Mouse (Mus musculus) induced T-regulatory cell, adult 2 months (primary cell): Measurements from ENCODE around the gene Gm12166.
A peak's percentile ranks its signal among the peaks of the same experiment; 100 is the strongest.

Source experiments
- DNase-seq: peaks from one replicate; pipeline ENCODE4 v3.0.0-alpha.2; 2012; ENCODE audit warnings: low read depth

The Gm12166 gene

GRCm38 (mm10) chr11:46052105-46052659 lies at the start of gene Gm12166:
Gene Gm12166, minus strand, starts transcription at chr11:46052321.
- peak; percentile 81 for DNase-seq

DNA sequence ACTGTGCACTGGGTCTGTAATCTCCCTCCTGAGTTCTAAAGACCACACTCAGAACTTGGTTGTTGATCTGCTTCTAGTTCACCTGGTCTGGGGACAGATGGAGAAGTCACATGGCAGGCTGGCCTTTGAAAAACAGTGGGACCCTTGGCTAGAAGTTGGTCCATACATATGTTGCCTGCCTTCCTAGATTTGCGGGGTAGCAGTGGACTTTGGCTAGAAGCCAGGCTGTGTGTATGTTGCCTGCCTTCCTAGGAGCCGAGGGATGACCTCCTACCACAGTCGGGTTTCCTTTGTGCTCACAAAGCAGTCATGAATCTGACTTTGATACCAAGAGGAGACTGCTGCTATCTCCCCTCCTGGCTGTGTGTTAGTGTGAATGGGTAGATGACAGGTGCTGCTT lies 44.9 kb upstream of the Gm12166 start:
- DNase-seq: no peak

GRCm38 (mm10) chr11:46096265-46096649 lies 44.1 kb upstream of the Gm12166 start:
- no peak for DNase-seq

DNA sequence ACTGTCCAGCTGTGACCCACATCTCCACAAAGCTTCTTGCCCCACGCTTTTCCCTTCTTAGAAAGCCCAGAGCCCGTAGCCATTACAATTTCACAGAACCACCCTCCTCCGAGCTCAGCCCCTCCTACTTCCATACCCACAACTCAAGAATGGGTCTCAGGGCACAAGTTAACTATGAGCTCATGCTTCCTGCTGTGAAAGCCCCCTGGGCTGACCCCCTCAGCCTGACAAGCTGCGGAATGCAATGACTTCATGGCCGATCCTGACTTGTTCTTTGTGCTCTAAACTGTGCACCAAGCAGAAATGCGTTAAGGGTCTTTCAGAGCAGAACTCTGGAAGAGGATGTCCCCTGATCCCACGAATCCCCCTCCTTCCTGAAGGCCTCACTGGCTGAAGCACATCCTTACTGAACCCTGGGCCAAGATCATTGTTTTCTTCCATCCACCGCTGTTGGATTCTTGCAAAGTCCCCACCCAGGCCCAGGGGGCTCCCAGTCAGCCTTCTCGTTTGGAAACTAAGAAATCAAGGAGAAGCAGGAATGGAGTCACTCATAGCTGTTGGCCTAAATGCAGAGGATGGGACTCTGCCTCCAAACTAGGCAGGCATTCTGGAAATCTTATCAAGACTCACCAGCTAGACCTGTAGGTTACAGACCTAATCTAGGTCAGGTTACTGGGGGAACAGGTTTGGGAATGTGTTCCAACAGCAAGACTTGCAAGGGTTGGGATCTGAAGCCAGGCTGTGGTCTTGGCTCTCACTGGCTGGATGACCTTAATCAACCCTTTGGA lies 43.5 kb upstream of the Gm12166 start:
- DNase-seq: no peak

DNA sequence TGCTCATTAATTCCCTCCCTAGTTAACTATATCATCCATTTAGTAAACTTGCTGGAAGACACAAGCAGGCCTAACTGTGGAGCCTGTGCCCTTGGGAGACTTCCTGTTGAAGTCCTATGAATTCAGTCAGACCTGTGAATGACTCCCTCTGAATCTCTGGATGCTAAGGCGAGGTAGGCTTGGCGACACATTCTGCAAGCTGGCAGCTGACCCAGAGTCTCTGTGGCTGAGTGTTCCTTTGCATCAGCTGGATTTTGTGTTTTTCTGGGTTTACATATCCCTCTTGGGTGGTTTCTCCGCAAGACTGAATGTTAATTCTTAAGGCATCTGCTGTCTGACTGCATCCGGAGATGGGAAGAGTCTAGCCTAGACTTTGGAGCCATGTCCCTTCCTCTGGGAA lies 40.0 kb upstream of the Gm12166 start:
- peak; percentile 29 for DNase-seq

GRCm38 (mm10) chr11:46090951-46091667 lies 39.0 kb upstream of the Gm12166 start:
- DNase-seq: peak; percentile 77

DNA sequence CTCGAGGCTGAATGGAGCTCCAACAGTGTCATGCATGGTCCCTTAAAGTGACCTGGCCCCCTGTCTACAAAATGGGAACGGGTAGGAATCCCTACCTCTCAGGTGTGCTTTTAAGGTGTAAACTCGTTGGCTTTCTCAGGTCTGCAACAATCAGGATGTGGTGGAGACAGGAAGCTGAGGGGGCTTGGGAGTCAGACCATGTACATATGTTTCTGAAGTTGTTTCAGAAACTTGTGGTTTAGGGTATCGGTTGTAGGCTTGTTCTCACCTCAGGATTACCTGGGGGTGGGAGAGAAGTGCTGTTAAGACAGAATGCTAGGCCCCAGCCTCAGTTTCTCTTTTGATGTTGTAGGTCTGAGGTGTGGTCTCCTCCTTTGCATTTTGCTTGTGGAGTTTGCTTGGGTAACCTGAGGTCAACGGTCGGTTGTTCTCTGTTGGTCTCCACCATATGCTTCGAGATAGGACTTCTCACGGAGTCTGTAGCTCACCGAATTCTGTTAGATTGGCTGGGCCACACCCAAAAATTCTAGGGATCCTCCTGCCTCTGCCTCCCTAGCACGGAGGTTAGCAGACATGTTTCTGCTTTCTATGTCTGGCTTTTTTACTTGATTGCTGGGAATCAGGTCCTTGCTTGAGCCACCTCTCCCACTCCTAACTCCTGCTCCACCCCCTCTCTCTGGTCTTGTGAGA lies 38.1 kb upstream of the Gm12166 start:
- DNase-seq: peak; percentile 76

- DNase-seq: no peak
Observed at GRCm38 (mm10) chr11:46089081-46089713, 37.1 kb upstream of the Gm12166 start.

DNA sequence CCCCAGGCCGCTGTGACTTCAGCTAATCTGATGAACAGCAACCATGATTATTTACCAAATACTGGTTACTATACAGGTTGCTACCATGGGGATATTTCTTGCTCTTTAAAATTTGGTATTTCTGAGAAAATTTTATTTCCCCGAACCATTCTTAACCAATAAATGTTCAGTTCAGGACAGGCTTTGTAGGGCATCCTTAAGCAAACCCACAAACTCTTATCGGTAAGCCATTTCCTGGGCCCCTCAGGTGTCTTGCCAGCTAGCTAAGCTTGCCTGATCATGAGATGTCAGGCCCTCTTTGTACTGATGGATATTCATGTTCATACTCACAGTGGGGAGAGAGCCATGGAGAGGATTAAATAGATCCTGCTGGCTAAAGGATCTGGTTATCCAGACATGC lies 34.3 kb upstream of the Gm12166 start:
- peak; percentile 87 for DNase-seq

- peak; percentile 39 for DNase-seq
Observed at GRCm38 (mm10) chr11:46085398-46086163, 33.5 kb upstream of the Gm12166 start.

- DNase-seq: no peak
Observed at GRCm38 (mm10) chr11:46084568-46084967, 32.4 kb upstream of the Gm12166 start.

DNA sequence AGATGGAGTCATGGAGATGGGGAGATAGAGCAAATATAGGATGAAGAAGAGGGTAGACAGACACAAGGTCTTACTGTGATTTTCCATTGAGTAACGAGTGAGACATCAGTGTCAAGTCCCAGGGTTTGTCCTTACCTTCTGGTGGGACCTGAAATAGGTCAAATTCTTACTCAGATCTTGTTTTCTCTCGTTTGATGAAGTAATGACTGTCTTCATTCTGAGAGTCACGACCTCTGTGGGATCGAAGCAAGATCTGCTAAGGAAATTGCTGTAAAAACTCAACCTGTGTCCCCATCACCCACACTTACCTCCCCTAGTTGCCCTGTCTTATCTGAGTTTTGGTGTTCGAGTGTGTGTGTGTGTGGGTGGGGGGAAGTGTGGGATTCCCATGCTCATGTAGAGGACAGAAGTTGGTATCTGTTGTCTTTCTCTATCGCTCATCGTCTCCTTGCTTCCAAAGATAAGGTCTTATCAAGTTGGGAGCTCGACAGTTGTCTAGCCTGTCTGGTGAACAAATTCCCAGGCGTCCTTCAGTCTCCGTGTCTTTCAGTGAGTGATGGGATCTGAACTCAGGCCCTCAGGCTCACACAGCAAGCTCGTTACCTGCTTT lies 31.8 kb upstream of the Gm12166 start:
- DNase-seq: peak; percentile 79

- no peak for DNase-seq
Observed at GRCm38 (mm10) chr11:46083405-46083804, 31.3 kb upstream of the Gm12166 start.

- no peak for DNase-seq
Observed at GRCm38 (mm10) chr11:46081075-46081474, 29.0 kb upstream of the Gm12166 start.

- DNase-seq: no peak
Observed at GRCm38 (mm10) chr11:46077732-46078375, 25.7 kb upstream of the Gm12166 start.

- no peak for DNase-seq
Observed at GRCm38 (mm10) chr11:46077304-46077703, 25.2 kb upstream of the Gm12166 start.

GRCm38 (mm10) chr11:46076442-46077158 lies 24.5 kb upstream of the Gm12166 start:
- no peak for DNase-seq

- peak; percentile 55 for DNase-seq
Observed at GRCm38 (mm10) chr11:46075507-46075906, 23.4 kb upstream of the Gm12166 start.

- DNase-seq: peak; percentile 50
Observed at GRCm38 (mm10) chr11:46073850-46074688, 21.9 kb upstream of the Gm12166 start.
